Comparison of ENCODE assay signal across 27 mouse cellular contexts in the genomic region with DNA sequence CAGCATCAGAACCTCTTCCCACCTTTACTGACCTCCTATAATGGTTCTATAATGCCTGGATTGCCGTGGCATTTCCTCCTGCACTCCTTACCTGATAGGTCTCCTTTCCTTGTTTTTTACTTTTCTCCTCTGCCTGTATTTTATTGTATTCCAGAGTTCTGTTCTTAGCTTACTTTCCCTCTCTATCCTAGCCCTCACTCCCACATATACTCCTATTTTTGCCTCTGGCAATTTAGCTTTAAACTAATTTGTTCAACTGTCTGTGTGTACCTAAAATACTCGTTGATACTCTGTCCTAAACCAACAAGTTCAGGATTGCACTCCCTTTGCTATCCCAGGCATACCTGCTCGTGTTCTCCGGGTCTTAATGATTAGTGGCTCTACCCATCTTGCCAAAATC.
"Had no signal": no experiment of that assay in that cellular context is flagged by ENCODE, and none has a peak within 500 bp of the region (broad histone marks: within the 10 kb centered on the region; RNA-seq: fewer than 3 reads in every experiment).

No protein-coding gene starts in this region.

- H3K27me3 ChIP-seq: heart, embryonic 13.5 days; heart, embryonic 15.5 days; hindbrain, embryonic 13.5 days; intestine, embryonic 15.5 days; limb, embryonic 13.5 days; limb, embryonic 15.5 days; liver, embryonic 12.5 days had no signal

- DNase-seq: gastrocnemius, adult 2 months; gastrocnemius, postnatal 10 days; gastrocnemius, postnatal 25 days; heart, adult 11 months; heart, adult 2 months; heart, postnatal 14 days; heart, postnatal 36 days; kidney, adult 18-20 months; kidney, adult 8-10 months; kidney, postnatal 10 days; kidney, postnatal 25 days; kidney, postnatal 4 days; layer of hippocampus, postnatal 36 days; left cerebral cortex, postnatal 4 days had no signal

- H3K9me3 ChIP-seq: heart, embryonic 13.5 days; heart, embryonic 15.5 days; hindbrain, embryonic 13.5 days; intestine, embryonic 15.5 days; limb, embryonic 13.5 days; limb, embryonic 15.5 days; liver, embryonic 12.5 days had no signal

- H3K4me3 ChIP-seq: gastrocnemius, adult 2 months; heart, adult 2 months; heart, embryonic 13.5 days; heart, embryonic 15.5 days; hindbrain, embryonic 13.5 days; intestine, embryonic 15.5 days; layer of hippocampus, adult 2 months; limb, embryonic 13.5 days; limb, embryonic 15.5 days; liver, embryonic 12.5 days had no signal

- H3K27ac ChIP-seq: gastrocnemius, adult 2 months; heart, adult 2 months; heart, embryonic 13.5 days; heart, embryonic 15.5 days; hindbrain, embryonic 13.5 days; intestine, embryonic 15.5 days; layer of hippocampus, adult 2 months; limb, embryonic 13.5 days; limb, embryonic 15.5 days; liver, embryonic 12.5 days; liver, embryonic 14.5 days had no signal

- H3K9ac ChIP-seq: heart, embryonic 13.5 days; heart, embryonic 15.5 days; hindbrain, embryonic 13.5 days; intestine, embryonic 15.5 days; limb, embryonic 13.5 days; limb, embryonic 15.5 days; liver, embryonic 12.5 days; liver, embryonic 14.5 days had no signal

- H3K36me3 ChIP-seq: heart, embryonic 13.5 days; heart, embryonic 15.5 days; hindbrain, embryonic 13.5 days; intestine, embryonic 15.5 days; limb, embryonic 13.5 days; limb, embryonic 15.5 days; liver, embryonic 12.5 days had no signal

- ATAC-seq: hindbrain, embryonic 16.5 days; inflammation-experienced regulatory T-cells, adult 6 months; intestine, embryonic 15.5 days; intestine, postnatal 0 days; liver, embryonic 12.5 days had no signal

- H3K4me2 ChIP-seq: heart, embryonic 11.5 days; heart, embryonic 13.5 days; heart, embryonic 15.5 days; hindbrain, embryonic 13.5 days; intestine, embryonic 15.5 days; limb, embryonic 13.5 days; limb, embryonic 15.5 days; liver, embryonic 12.5 days had no signal

- H3K4me1 ChIP-seq: heart, embryonic 13.5 days; heart, embryonic 15.5 days; hindbrain, embryonic 13.5 days; intestine, embryonic 15.5 days; limb, embryonic 13.5 days; limb, embryonic 15.5 days; liver, embryonic 12.5 days had no signal
